Mouse (Mus musculus) hindbrain, postnatal 0 days (tissue): ENCODE measurements around the gene Thsd7a. TPM values are rescaled to one million over a fixed set of nuclear protein-coding genes. Genes with fewer than 3 reads are reported as not detected.

Source experiments
- ATAC-seq: fragments of 200-750 bp; cut with Nextera tagmentation; 2 replicates; pipeline ENCODE4 v1.8.0; 2017; ENCODE audit warnings: mild to moderate bottlenecking, moderate TSS enrichment, moderate library complexity
- DNase-seq: peaks from one replicate; pipeline ENCODE4 v3.0.0-alpha.2; 2015; ENCODE audit warnings: low spot score
- H3K27ac ChIP-seq: fragments of 300-500 bp; sonication (generic); 2 replicates; pipeline ENCODE4 v1.5.1; 2014; ENCODE audit warnings: mild to moderate bottlenecking
- H3K27me3 ChIP-seq: fragments of 300-500 bp; sonication (generic); 2 replicates; pipeline ENCODE4 v1.6.1; 2014; ENCODE audit warnings: low read length, mixed read lengths; ENCODE audit not compliant: insufficient read depth
- H3K36me3 ChIP-seq: fragments of 300-500 bp; sonication (generic); 2 replicates; pipeline ENCODE4 v1.6.1; 2014; ENCODE audit warnings: low read length, mixed read lengths; ENCODE audit not compliant: insufficient read depth
- H3K4me1 ChIP-seq: fragments of 300-500 bp; sonication (generic); 2 replicates; pipeline ENCODE4 v1.6.1; 2014; ENCODE audit warnings: antibody characterized with exemption, low read length, mixed read lengths; ENCODE audit not compliant: insufficient read depth
- H3K4me2 ChIP-seq: fragments of 300-500 bp; sonication (generic); 2 replicates; pipeline ENCODE4 v1.6.1; 2014; ENCODE audit warnings: low read depth, mild to moderate bottlenecking, low read length, moderate library complexity, mixed read lengths
- H3K4me3 ChIP-seq: fragments of 300-500 bp; sonication (generic); 2 replicates; pipeline ENCODE4 v1.5.1; 2014; ENCODE audit warnings: low read length
- H3K9ac ChIP-seq: fragments of 300-500 bp; sonication (generic); replicated peaks from 2 replicates; pipeline ENCODE4 v1.6.1; 2014; ENCODE audit warnings: mild to moderate bottlenecking, low read length, moderate library complexity, mixed read lengths
- H3K9me3 ChIP-seq: fragments of 300-500 bp; sonication (generic); 2 replicates; pipeline ENCODE4 v1.6.1; 2016; ENCODE audit warnings: low read length, mixed read lengths
- CTCF ChIP-seq: IDR thresholded peaks from 2 replicates; pipeline ENCODE4 v1.5.1; 2016; ENCODE audit warnings: antibody characterized with exemption, control low read depth, low read depth
- WGBS: fragments of 180-500 bp; shearing (Covaris S2); extraction: QIAGEN DNeasy Blood & Tissue Kit; methylation state at CpG from one replicate; pipeline ENCODE4 v1.1.7; 2014; 5-methylcytosine and 5-hydroxymethylcytosine counted together
- polyA plus RNA-seq: library from polyadenylated mRNA; unstranded; fragments of >200 nt; fragmentation: Nextera tagmentation; extraction: Ambion mirVana; gene quantifications from 2 replicates; pipeline ENCODE4 v1.2.1, GENCODE M21; 2015
- total RNA-seq: library from RNA; depleted of rRNA; stranded (reverse); fragments of >200 nt; gene quantifications from 2 replicates; pipeline ENCODE4 v1.2.3, GENCODE M21; 2014

Thsd7a gene
- total and polyA plus RNA-seq, 2 experiments from 2014 or later, result 16.5 to 20.8 TPM

- H3K27ac ChIP-seq, result no peak overlapping the region
These were observed 15.4 kb upstream of the Thsd7a start for GRCm38 (mm10) chr6:12764606-12765005.

GRCm38 (mm10) chr6:12763816-12764215 lies 14.6 kb upstream of the Thsd7a start:
- no peak for TF ChIP-seq CTCF
- DNase-seq, result no peak
- Histone ChIP-seq H3K27me3 (no peaks in the 10 kb centered on the region), H3K4me2 (no peak overlapping the region), H3K36me3 (no peaks in the 10 kb centered on the region), H3K9ac (no peak overlapping the region), H3K27ac (no peak overlapping the region), H3K4me3 (no peak overlapping the region), H3K4me1 (no peaks in the 10 kb centered on the region), H3K9me3 (no peaks in the 10 kb centered on the region)
- WGBS, result 67% methylated on average over 3 of the region's 3 CpGs
- ATAC-seq, result no peak

More at GRCm38 (mm10) chr6:12764606-12765005, 15.4 kb upstream of the Thsd7a start:
- no peak for TF ChIP-seq CTCF
- H3K4me2 ChIP-seq, result no peak overlapping the region
- no peak for ATAC-seq
- H3K9me3 ChIP-seq, result no peaks in the 10 kb centered on the region
- no peaks in the 10 kb centered on the region for H3K27me3 ChIP-seq
- 60% methylated on average over 1 of the region's 1 CpGs for WGBS
- no peaks in the 10 kb centered on the region for H3K36me3 ChIP-seq
- H3K4me1 ChIP-seq, result no peaks in the 10 kb centered on the region
- H3K9ac ChIP-seq, result no peak overlapping the region
- no peak overlapping the region for H3K4me3 ChIP-seq
- no peak for DNase-seq

- WGBS, result 75% methylated on average over 8 of the region's 8 CpGs
- H3K4me2 ChIP-seq, result no peak overlapping the region
- no peaks in the 10 kb centered on the region for H3K36me3 ChIP-seq
- ATAC-seq, result no peak
- no peak overlapping the region for H3K4me3 ChIP-seq
- H3K4me1 ChIP-seq, result no peaks in the 10 kb centered on the region
- no peak for TF ChIP-seq CTCF
- no peaks in the 10 kb centered on the region for H3K27me3 ChIP-seq
- no peak for DNase-seq
- H3K9me3 ChIP-seq, result no peaks in the 10 kb centered on the region
- no peak overlapping the region for H3K27ac ChIP-seq
- no peak overlapping the region for H3K9ac ChIP-seq
These were observed 10.4 kb upstream of the Thsd7a start for GRCm38 (mm10) chr6:12759328-12760193.

GRCm38 (mm10) chr6:12752297-12752696 lies 3.1 kb upstream of the Thsd7a start:
- Histone ChIP-seq H3K4me2 (no peak overlapping the region), H3K4me3 (no peak overlapping the region), H3K9me3 (no peaks in the 10 kb centered on the region), H3K4me1 (no peaks in the 10 kb centered on the region), H3K27me3 (no peaks in the 10 kb centered on the region), H3K36me3 (no peaks in the 10 kb centered on the region), H3K27ac (no peak overlapping the region), H3K9ac (no peak overlapping the region)
- ATAC-seq, result no peak
- TF ChIP-seq CTCF, result peak; percentile 28; the same call in 1 of the 2 replicates
- DNase-seq, result no peak

- H3K4me2 ChIP-seq, result no peak overlapping the region; the same call in 1 of the 2 replicates
These were observed 1.2 kb upstream of the Thsd7a start for GRCm38 (mm10) chr6:12750441-12750840.

GRCm38 (mm10) chr6:12749531-12750210 lies 461 bp upstream of the Thsd7a start:
- peak overlapping the region; percentile 80 for H3K9ac ChIP-seq
- no peak for TF ChIP-seq CTCF
- ATAC-seq (no peak), DNase-seq (no peak)
- H3K4me3 ChIP-seq, result peak overlapping the region; percentile 90
- H3K27ac ChIP-seq, result peak overlapping the region; percentile 90
- H3K4me1 ChIP-seq, result no peaks in the 10 kb centered on the region
- no peaks in the 10 kb centered on the region for H3K27me3 ChIP-seq
- 4% methylated on average over 12 of the region's 12 CpGs for WGBS
- peak overlapping the region; percentile 75 for H3K4me2 ChIP-seq
- H3K9me3 ChIP-seq, result no peaks in the 10 kb centered on the region
- H3K36me3 ChIP-seq, result no peaks in the 10 kb centered on the region

More at GRCm38 (mm10) chr6:12750441-12750840, 1.2 kb upstream of the Thsd7a start:
- ATAC-seq (no peak), DNase-seq (no peak)
- H3K4me3 ChIP-seq, result no peak overlapping the region
- H3K27ac ChIP-seq, result no peak overlapping the region
- no peak overlapping the region for H3K9ac ChIP-seq
- H3K9me3 ChIP-seq, result no peaks in the 10 kb centered on the region
- WGBS, result 20% methylated on average over 2 of the region's 2 CpGs
- no peaks in the 10 kb centered on the region for H3K27me3 ChIP-seq
- no peaks in the 10 kb centered on the region for H3K4me1 ChIP-seq
- TF ChIP-seq CTCF, result no peak
- H3K36me3 ChIP-seq, result no peaks in the 10 kb centered on the region
